Mouse (Mus musculus): ENCODE results near the gene Akap17b.

Akap17b gene

GRCm38 (mm10) chrX:36587304-36588209 is 57.6 kb downstream of the Akap17b start:
- in situ Hi-C loops (cut with MboI, MseI), result no loop called here

- in situ Hi-C loops (cut with MboI, MseI), result no loop called here
These were observed 58.4 kb downstream of the Akap17b start for GRCm38 (mm10) chrX:36586629-36587303.

- in situ Hi-C loops (cut with MboI, MseI), result no loop called here
These were observed 83.1 kb downstream of the Akap17b start for GRCm38 (mm10) chrX:36562079-36562478.

GRCm38 (mm10) chrX:36561650-36562049 is 83.5 kb downstream of the Akap17b start:
- in situ Hi-C loops (cut with MboI, MseI), result no loop called here

GRCm38 (mm10) chrX:36560170-36560569 is 85.0 kb downstream of the Akap17b start:
- in situ Hi-C loops (cut with MboI, MseI), result no loop called here

Data from T-helper 17 cell (primary cell).